Mouse (Mus musculus): ENCODE results near the gene Ppp4r2. TPM values are rescaled to one million over a fixed set of nuclear protein-coding genes. Genes with fewer than 3 reads are reported as not detected.

Gene Ppp4r2
- polyA plus RNA-seq, 1 experiment from 2014 or later = 8.0 TPM

- no peaks in the 10 kb centered on the region for H3K27me3 ChIP-seq
Observed at GRCm38 (mm10) chr6:100807187-100807586, 26.2 kb upstream of the Ppp4r2 start.

GRCm38 (mm10) chr6:100807746-100808145 is 25.7 kb upstream of the Ppp4r2 start:
- Histone ChIP-seq H3K36me3 (replicated peaks) (no peaks in the 10 kb centered on the region), H3K27me3 (no peaks in the 10 kb centered on the region), H3K4me1 (replicated peaks) (no peaks in the 10 kb centered on the region), H3K4me2 (no peak overlapping the region), H3K9me3 (replicated peaks) (no peaks in the 10 kb centered on the region), H3K4me3 (replicated peaks) (no peak overlapping the region), H3K27ac (replicated peaks) (no peak overlapping the region), H3K9ac (no peak overlapping the region)
- no peak for ATAC-seq (ENCODE audit: insufficient read depth)
- 37% methylated on average over 1 of the region's 1 CpGs for WGBS (ENCODE audit: insufficient replicate concordance)

More at GRCm38 (mm10) chr6:100807187-100807586, 26.2 kb upstream of the Ppp4r2 start:
- Histone ChIP-seq H3K4me2 (no peak overlapping the region), H3K9ac (no peak overlapping the region), H3K4me3 (replicated peaks) (no peak overlapping the region), H3K27ac (replicated peaks) (no peak overlapping the region), H3K9me3 (replicated peaks) (no peaks in the 10 kb centered on the region), H3K4me1 (replicated peaks) (no peaks in the 10 kb centered on the region), H3K36me3 (replicated peaks) (no peaks in the 10 kb centered on the region)
- WGBS (ENCODE audit: insufficient replicate concordance) = 72% methylated on average over 9 of the region's 9 CpGs
- ATAC-seq (ENCODE audit: insufficient read depth) = no peak

GRCm38 (mm10) chr6:100808221-100808778 is 25.1 kb upstream of the Ppp4r2 start:
- no peak overlapping the region for H3K27ac ChIP-seq (replicated peaks)
- no peak overlapping the region for H3K4me3 ChIP-seq (replicated peaks)
- ATAC-seq (ENCODE audit: insufficient read depth) = no peak
- H3K9ac ChIP-seq = no peak overlapping the region
- H3K36me3 ChIP-seq (replicated peaks) = no peaks in the 10 kb centered on the region
- WGBS (ENCODE audit: insufficient replicate concordance) = 66% methylated on average over 6 of the region's 6 CpGs
- H3K9me3 ChIP-seq (replicated peaks) = no peaks in the 10 kb centered on the region
- no peaks in the 10 kb centered on the region for H3K4me1 ChIP-seq (replicated peaks)
- H3K4me2 ChIP-seq = no peak overlapping the region
- no peaks in the 10 kb centered on the region for H3K27me3 ChIP-seq

- no peak for ATAC-seq (ENCODE audit: insufficient read depth)
- H3K9ac ChIP-seq = no peak overlapping the region
- 69% methylated on average over 4 of the region's 4 CpGs for WGBS (ENCODE audit: insufficient replicate concordance)
- no peaks in the 10 kb centered on the region for H3K9me3 ChIP-seq (replicated peaks)
- H3K4me2 ChIP-seq = no peak overlapping the region
- H3K27me3 ChIP-seq = no peaks in the 10 kb centered on the region
- H3K4me1 ChIP-seq (replicated peaks) = no peaks in the 10 kb centered on the region
- no peaks in the 10 kb centered on the region for H3K36me3 ChIP-seq (replicated peaks)
- H3K4me3 ChIP-seq (replicated peaks) = no peak overlapping the region
- H3K27ac ChIP-seq (replicated peaks) = no peak overlapping the region
Observed at GRCm38 (mm10) chr6:100810117-100810516, 23.3 kb upstream of the Ppp4r2 start.

- Histone ChIP-seq H3K27me3 (no peaks in the 10 kb centered on the region), H3K4me3 (replicated peaks) (no peak overlapping the region), H3K9ac (no peak overlapping the region), H3K4me1 (replicated peaks) (no peaks in the 10 kb centered on the region), H3K4me2 (no peak overlapping the region), H3K9me3 (replicated peaks) (no peaks in the 10 kb centered on the region), H3K27ac (replicated peaks) (no peak overlapping the region), H3K36me3 (replicated peaks) (no peaks in the 10 kb centered on the region)
- no peak for ATAC-seq (ENCODE audit: insufficient read depth)
- 38% methylated on average over 3 of the region's 3 CpGs for WGBS (ENCODE audit: insufficient replicate concordance)
Observed at GRCm38 (mm10) chr6:100811731-100812130, 21.7 kb upstream of the Ppp4r2 start.

- Histone ChIP-seq H3K4me3 (replicated peaks) (no peak overlapping the region), H3K27me3 (no peaks in the 10 kb centered on the region), H3K4me2 (no peak overlapping the region), H3K9me3 (replicated peaks) (no peaks in the 10 kb centered on the region), H3K36me3 (replicated peaks) (no peaks in the 10 kb centered on the region), H3K4me1 (replicated peaks) (no peaks in the 10 kb centered on the region), H3K9ac (no peak overlapping the region), H3K27ac (replicated peaks) (no peak overlapping the region)
- ATAC-seq (ENCODE audit: insufficient read depth) = no peak
- 63% methylated on average over 2 of the region's 2 CpGs for WGBS (ENCODE audit: insufficient replicate concordance)
Observed at GRCm38 (mm10) chr6:100821367-100821766, 12.1 kb upstream of the Ppp4r2 start.

- H3K4me3 ChIP-seq (replicated peaks) = no peak overlapping the region
- no peaks in the 10 kb centered on the region for H3K36me3 ChIP-seq (replicated peaks)
- no peak overlapping the region for H3K4me2 ChIP-seq
- no peaks in the 10 kb centered on the region for H3K4me1 ChIP-seq (replicated peaks)
- H3K9ac ChIP-seq = no peak overlapping the region
- H3K9me3 ChIP-seq (replicated peaks) = no peaks in the 10 kb centered on the region
- ATAC-seq (ENCODE audit: insufficient read depth) = no peak
- 43% methylated on average over 1 of the region's 1 CpGs for WGBS (ENCODE audit: insufficient replicate concordance)
- no peak overlapping the region for H3K27ac ChIP-seq (replicated peaks)
- H3K27me3 ChIP-seq = no peaks in the 10 kb centered on the region
Observed at GRCm38 (mm10) chr6:100823356-100823755, 10.1 kb upstream of the Ppp4r2 start.

GRCm38 (mm10) chr6:100824381-100824965 is 8.9 kb upstream of the Ppp4r2 start:
- H3K4me1 ChIP-seq (replicated peaks) = no peaks in the 10 kb centered on the region
- H3K4me2 ChIP-seq = no peak overlapping the region
- WGBS (ENCODE audit: insufficient replicate concordance) = 58% methylated on average over 7 of the region's 7 CpGs
- no peak overlapping the region for H3K4me3 ChIP-seq (replicated peaks)
- H3K27ac ChIP-seq (replicated peaks) = no peak overlapping the region
- no peaks in the 10 kb centered on the region for H3K27me3 ChIP-seq
- no peak for ATAC-seq (ENCODE audit: insufficient read depth)
- no peak overlapping the region for H3K9ac ChIP-seq
- no peaks in the 10 kb centered on the region for H3K9me3 ChIP-seq (replicated peaks)
- H3K36me3 ChIP-seq (replicated peaks) = no peaks in the 10 kb centered on the region

GRCm38 (mm10) chr6:100826046-100826445 is 7.4 kb upstream of the Ppp4r2 start:
- Histone ChIP-seq H3K4me3 (replicated peaks) (no peak overlapping the region), H3K36me3 (replicated peaks) (no peaks in the 10 kb centered on the region), H3K4me2 (no peak overlapping the region), H3K9ac (no peak overlapping the region), H3K27ac (replicated peaks) (no peak overlapping the region), H3K4me1 (replicated peaks) (no peaks in the 10 kb centered on the region), H3K27me3 (no peaks in the 10 kb centered on the region), H3K9me3 (replicated peaks) (no peaks in the 10 kb centered on the region)
- ATAC-seq (ENCODE audit: insufficient read depth) = no peak
- WGBS (ENCODE audit: insufficient replicate concordance) = 54% methylated on average over 6 of the region's 6 CpGs

GRCm38 (mm10) chr6:100828565-100828964 is 4.9 kb upstream of the Ppp4r2 start:
- peaks cover 5% of the 10 kb centered on the region for H3K4me1 ChIP-seq (replicated peaks)
- H3K4me3 ChIP-seq (replicated peaks) = no peak overlapping the region
- 72% methylated on average over 7 of the region's 7 CpGs for WGBS (ENCODE audit: insufficient replicate concordance)

GRCm38 (mm10) chr6:100829770-100830169 is 3.7 kb upstream of the Ppp4r2 start:
- no peak overlapping the region for H3K9ac ChIP-seq
- H3K4me1 ChIP-seq (replicated peaks) = peaks cover 7% of the 10 kb centered on the region
- no peaks in the 10 kb centered on the region for H3K36me3 ChIP-seq (replicated peaks)
- H3K27ac ChIP-seq (replicated peaks) = no peak overlapping the region
- no peaks in the 10 kb centered on the region for H3K9me3 ChIP-seq (replicated peaks)
- no peak for ATAC-seq (ENCODE audit: insufficient read depth)
- H3K4me3 ChIP-seq (replicated peaks) = no peak overlapping the region
- no peak overlapping the region for H3K4me2 ChIP-seq
- WGBS (ENCODE audit: insufficient replicate concordance) = 74% methylated on average over 5 of the region's 5 CpGs
- no peaks in the 10 kb centered on the region for H3K27me3 ChIP-seq

More at GRCm38 (mm10) chr6:100828565-100828964, 4.9 kb upstream of the Ppp4r2 start:
- Histone ChIP-seq H3K27ac (replicated peaks) (no peak overlapping the region), H3K9ac (no peak overlapping the region), H3K4me2 (no peak overlapping the region), H3K9me3 (replicated peaks) (no peaks in the 10 kb centered on the region), H3K27me3 (no peaks in the 10 kb centered on the region), H3K36me3 (replicated peaks) (no peaks in the 10 kb centered on the region)
- no peak for ATAC-seq (ENCODE audit: insufficient read depth)

GRCm38 (mm10) chr6:100831188-100831587 is 2.2 kb upstream of the Ppp4r2 start:
- H3K27me3 ChIP-seq = no peaks in the 10 kb centered on the region
- no peak overlapping the region for H3K9ac ChIP-seq
- 51% methylated on average over 3 of the region's 3 CpGs for WGBS (ENCODE audit: insufficient replicate concordance)
- no peak for ATAC-seq (ENCODE audit: insufficient read depth)
- H3K9me3 ChIP-seq (replicated peaks) = no peaks in the 10 kb centered on the region
- no peak overlapping the region for H3K4me3 ChIP-seq (replicated peaks)
- no peak overlapping the region for H3K4me2 ChIP-seq
- H3K4me1 ChIP-seq (replicated peaks) = peaks cover 16% of the 10 kb centered on the region
- no peak overlapping the region for H3K27ac ChIP-seq (replicated peaks)
- H3K36me3 ChIP-seq (replicated peaks) = peaks cover 10% of the 10 kb centered on the region

Measured in liver, embryonic 15.5 days (tissue).